Mouse (Mus musculus): ENCODE measurements around the gene Lgi1. TPM values are rescaled to one million over a fixed set of nuclear protein-coding genes. Genes with fewer than 3 reads are reported as not detected.

The Lgi1 gene
- polyA plus RNA-seq, 1 experiment from 2014 or later: 0.40 TPM

- no peak overlapping the region for H3K4me3 ChIP-seq (ENCODE audit: low read depth, low read length)
- WGBS: 85% methylated on average over 3 of the region's 3 CpGs
- ATAC-seq (ENCODE audit: insufficient read depth, low FRiP score, low TSS enrichment) (no peak), DNase-seq (ENCODE audit: low spot score) (no peak)
- H3K9ac ChIP-seq (ENCODE audit: low read length): no peak overlapping the region
- no peaks in the 10 kb centered on the region for H3K9me3 ChIP-seq (ENCODE audit: control insufficient read depth, low read length)
- H3K27me3 ChIP-seq (ENCODE audit: control insufficient read depth, insufficient read depth, low read length): no peaks in the 10 kb centered on the region
- no peaks in the 10 kb centered on the region for H3K36me3 ChIP-seq (ENCODE audit: control insufficient read depth, insufficient read depth, low read length)
- H3K4me2 ChIP-seq (ENCODE audit: low read depth): no peak overlapping the region
- H3K4me1 ChIP-seq (ENCODE audit: control insufficient read depth, insufficient read depth, low read length): no peaks in the 10 kb centered on the region
- no peak overlapping the region for H3K27ac ChIP-seq (ENCODE audit: low read depth, low read length)
These were observed 75.4 kb downstream of the Lgi1 start for GRCm38 (mm10) chr19:38339734-38340133.

GRCm38 (mm10) chr19:38343246-38343645, 78.9 kb downstream of the Lgi1 start:
- 78% methylated on average over 1 of the region's 1 CpGs for WGBS
- DNase-seq (ENCODE audit: low spot score) (no peak), ATAC-seq (ENCODE audit: insufficient read depth, low FRiP score, low TSS enrichment) (no peak)
- H3K27me3 ChIP-seq (ENCODE audit: control insufficient read depth, insufficient read depth, low read length): no peaks in the 10 kb centered on the region
- H3K4me2 ChIP-seq (ENCODE audit: low read depth): no peak overlapping the region
- no peak overlapping the region for H3K9ac ChIP-seq (ENCODE audit: low read length)
- no peaks in the 10 kb centered on the region; the same call in 1 of the 2 replicates for H3K4me1 ChIP-seq (ENCODE audit: control insufficient read depth, insufficient read depth, low read length)
- H3K27ac ChIP-seq (ENCODE audit: low read depth, low read length): no peak overlapping the region
- H3K36me3 ChIP-seq (ENCODE audit: control insufficient read depth, insufficient read depth, low read length): no peaks in the 10 kb centered on the region
- no peak overlapping the region for H3K4me3 ChIP-seq (ENCODE audit: low read depth, low read length)
- H3K9me3 ChIP-seq (ENCODE audit: control insufficient read depth, low read length): no peaks in the 10 kb centered on the region

GRCm38 (mm10) chr19:38348271-38349012, 84.1 kb downstream of the Lgi1 start:
- no peak overlapping the region for H3K9ac ChIP-seq (ENCODE audit: low read length)
- H3K4me3 ChIP-seq (ENCODE audit: low read depth, low read length): no peak overlapping the region
- H3K9me3 ChIP-seq (ENCODE audit: control insufficient read depth, low read length): no peaks in the 10 kb centered on the region
- no peaks in the 10 kb centered on the region for H3K27me3 ChIP-seq (ENCODE audit: control insufficient read depth, insufficient read depth, low read length)
- no peaks in the 10 kb centered on the region for H3K36me3 ChIP-seq (ENCODE audit: control insufficient read depth, insufficient read depth, low read length)
- no peak overlapping the region; the same call in 1 of the 2 replicates for H3K4me2 ChIP-seq (ENCODE audit: low read depth)
- 26% methylated on average over 13 of the region's 13 CpGs for WGBS
- peak; percentile 60 for ATAC-seq (ENCODE audit: insufficient read depth, low FRiP score, low TSS enrichment)
- no peak overlapping the region for H3K27ac ChIP-seq (ENCODE audit: low read depth, low read length)
- H3K4me1 ChIP-seq (ENCODE audit: control insufficient read depth, insufficient read depth, low read length): no peaks in the 10 kb centered on the region; the same call in 1 of the 2 replicates
- peak; percentile 22 for DNase-seq (ENCODE audit: low spot score)

- Histone ChIP-seq H3K4me1 (ENCODE audit: control insufficient read depth, insufficient read depth, low read length) (no peaks in the 10 kb centered on the region; the same call in 1 of the 2 replicates), H3K9ac (ENCODE audit: low read length) (no peak overlapping the region), H3K4me3 (ENCODE audit: low read depth, low read length) (no peak overlapping the region), H3K27ac (ENCODE audit: low read depth, low read length) (no peak overlapping the region), H3K27me3 (ENCODE audit: control insufficient read depth, insufficient read depth, low read length) (no peaks in the 10 kb centered on the region), H3K36me3 (ENCODE audit: control insufficient read depth, insufficient read depth, low read length) (no peaks in the 10 kb centered on the region), H3K9me3 (ENCODE audit: control insufficient read depth, low read length) (no peaks in the 10 kb centered on the region), H3K4me2 (ENCODE audit: low read depth) (no peak overlapping the region)
- ATAC-seq (ENCODE audit: insufficient read depth, low FRiP score, low TSS enrichment): no peak
- no peak for DNase-seq (ENCODE audit: low spot score)
- WGBS: 65% methylated on average over 5 of the region's 5 CpGs
These were observed 84.6 kb downstream of the Lgi1 start for GRCm38 (mm10) chr19:38349013-38349341.

GRCm38 (mm10) chr19:38351202-38351601, 86.9 kb downstream of the Lgi1 start:
- WGBS: 81% methylated on average over 2 of the region's 2 CpGs
- no peak for ATAC-seq (ENCODE audit: insufficient read depth, low FRiP score, low TSS enrichment)

GRCm38 (mm10) chr19:38351728-38352127, 87.4 kb downstream of the Lgi1 start:
- no peak overlapping the region for H3K9ac ChIP-seq (ENCODE audit: low read length)
- DNase-seq (ENCODE audit: low spot score): no peak
- H3K27me3 ChIP-seq (ENCODE audit: control insufficient read depth, insufficient read depth, low read length): no peaks in the 10 kb centered on the region
- WGBS: 91% methylated on average over 3 of the region's 3 CpGs
- H3K4me1 ChIP-seq (ENCODE audit: control insufficient read depth, insufficient read depth, low read length): no peaks in the 10 kb centered on the region; the same call in 1 of the 2 replicates
- no peak overlapping the region for H3K27ac ChIP-seq (ENCODE audit: low read depth, low read length)
- no peak overlapping the region for H3K4me2 ChIP-seq (ENCODE audit: low read depth)
- H3K9me3 ChIP-seq (ENCODE audit: control insufficient read depth, low read length): no peaks in the 10 kb centered on the region
- no peaks in the 10 kb centered on the region for H3K36me3 ChIP-seq (ENCODE audit: control insufficient read depth, insufficient read depth, low read length)
- ATAC-seq (ENCODE audit: insufficient read depth, low FRiP score, low TSS enrichment): no peak
- no peak overlapping the region for H3K4me3 ChIP-seq (ENCODE audit: low read depth, low read length)

More at GRCm38 (mm10) chr19:38351202-38351601, 86.9 kb downstream of the Lgi1 start:
- Histone ChIP-seq H3K27ac (ENCODE audit: low read depth, low read length) (no peak overlapping the region), H3K4me3 (ENCODE audit: low read depth, low read length) (no peak overlapping the region), H3K9me3 (ENCODE audit: control insufficient read depth, low read length) (no peaks in the 10 kb centered on the region), H3K36me3 (ENCODE audit: control insufficient read depth, insufficient read depth, low read length) (no peaks in the 10 kb centered on the region), H3K27me3 (ENCODE audit: control insufficient read depth, insufficient read depth, low read length) (no peaks in the 10 kb centered on the region), H3K4me2 (ENCODE audit: low read depth) (no peak overlapping the region), H3K9ac (ENCODE audit: low read length) (no peak overlapping the region), H3K4me1 (ENCODE audit: control insufficient read depth, insufficient read depth, low read length) (no peaks in the 10 kb centered on the region; the same call in 1 of the 2 replicates)
- no peak for DNase-seq (ENCODE audit: low spot score)

- ATAC-seq (ENCODE audit: insufficient read depth, low FRiP score, low TSS enrichment): no peak
- Histone ChIP-seq H3K9ac (ENCODE audit: low read length) (no peak overlapping the region), H3K36me3 (ENCODE audit: control insufficient read depth, insufficient read depth, low read length) (no peaks in the 10 kb centered on the region), H3K27ac (ENCODE audit: low read depth, low read length) (no peak overlapping the region), H3K4me1 (ENCODE audit: control insufficient read depth, insufficient read depth, low read length) (no peaks in the 10 kb centered on the region; the same call in 1 of the 2 replicates), H3K27me3 (ENCODE audit: control insufficient read depth, insufficient read depth, low read length) (no peaks in the 10 kb centered on the region), H3K9me3 (ENCODE audit: control insufficient read depth, low read length) (no peaks in the 10 kb centered on the region), H3K4me3 (ENCODE audit: low read depth, low read length) (no peak overlapping the region), H3K4me2 (ENCODE audit: low read depth) (no peak overlapping the region)
- 49% methylated on average over 6 of the region's 6 CpGs for WGBS
- peak; percentile 46 for DNase-seq (ENCODE audit: low spot score)
These were observed 88.3 kb downstream of the Lgi1 start for GRCm38 (mm10) chr19:38352495-38353130.

GRCm38 (mm10) chr19:38354279-38354678, 89.9 kb downstream of the Lgi1 start:
- Histone ChIP-seq H3K27me3 (ENCODE audit: control insufficient read depth, insufficient read depth, low read length) (no peaks in the 10 kb centered on the region), H3K4me3 (ENCODE audit: low read depth, low read length) (no peak overlapping the region), H3K9ac (ENCODE audit: low read length) (no peak overlapping the region), H3K9me3 (ENCODE audit: control insufficient read depth, low read length) (no peaks in the 10 kb centered on the region), H3K36me3 (ENCODE audit: control insufficient read depth, insufficient read depth, low read length) (no peaks in the 10 kb centered on the region), H3K27ac (ENCODE audit: low read depth, low read length) (no peak overlapping the region), H3K4me1 (ENCODE audit: control insufficient read depth, insufficient read depth, low read length) (no peaks in the 10 kb centered on the region), H3K4me2 (ENCODE audit: low read depth) (no peak overlapping the region)
- 95% methylated on average over 1 of the region's 1 CpGs for WGBS
- no peak for ATAC-seq (ENCODE audit: insufficient read depth, low FRiP score, low TSS enrichment)
- DNase-seq (ENCODE audit: low spot score): no peak
